Mouse (Mus musculus): ENCODE data around the gene Prkar2b. TPM values are rescaled to one million over a fixed set of nuclear protein-coding genes. Genes with fewer than 3 reads are reported as not detected.

The Prkar2b gene
- polyA plus RNA-seq, 1 experiment = 8.9 TPM

- H3K27ac ChIP-seq (ENCODE audit: insufficient read depth, low read length) = no peak overlapping the region
- H3K4me1 ChIP-seq (ENCODE audit: control insufficient read depth, insufficient read depth, low read length) = no peaks in the 10 kb centered on the region
- no peak overlapping the region for H3K9ac ChIP-seq (ENCODE audit: low read depth, poor library complexity, severe bottlenecking)
- TF ChIP-seq EP300 (IDR thresholded peaks at IDR 0.05; ENCODE audit: insufficient read depth, low read depth, low read length) = no peak
- no peak for TF ChIP-seq POLR2A (IDR thresholded peaks at IDR 0.05; ENCODE audit: insufficient read depth, low read length)
- no peak for TF ChIP-seq CTCF (IDR thresholded peaks at IDR 0.05; ENCODE audit: low read depth, low read length)
- no peaks in the 10 kb centered on the region for H3K27me3 ChIP-seq (ENCODE audit: control insufficient read depth, insufficient read depth, low read length, poor library complexity, severe bottlenecking)
- H3K4me3 ChIP-seq (ENCODE audit: low read depth, low read length) = peak overlapping the region; percentile 33
- no peaks in the 10 kb centered on the region for H3K9me3 ChIP-seq (replicated peaks; ENCODE audit: control insufficient read depth, insufficient read depth, low read length, poor library complexity, severe bottlenecking)
- no peaks in the 10 kb centered on the region for H3K36me3 ChIP-seq (ENCODE audit: control insufficient read depth, insufficient read depth, low read length, poor library complexity, severe bottlenecking)
Observed at GRCm38 (mm10) chr12:32009267-32009984, 51.7 kb downstream of the Prkar2b start.

- no peaks in the 10 kb centered on the region for H3K27me3 ChIP-seq (ENCODE audit: control insufficient read depth, insufficient read depth, low read length, poor library complexity, severe bottlenecking)
- no peaks in the 10 kb centered on the region for H3K9me3 ChIP-seq (replicated peaks; ENCODE audit: control insufficient read depth, insufficient read depth, low read length, poor library complexity, severe bottlenecking)
- no peak for TF ChIP-seq POLR2A (IDR thresholded peaks at IDR 0.05; ENCODE audit: insufficient read depth, low read length)
- no peak for TF ChIP-seq EP300 (IDR thresholded peaks at IDR 0.05; ENCODE audit: insufficient read depth, low read depth, low read length)
- TF ChIP-seq CTCF (IDR thresholded peaks at IDR 0.05; ENCODE audit: low read depth, low read length) = no peak
- no peaks in the 10 kb centered on the region for H3K4me1 ChIP-seq (ENCODE audit: control insufficient read depth, insufficient read depth, low read length)
- H3K4me3 ChIP-seq (ENCODE audit: low read depth, low read length) = no peak overlapping the region
- H3K36me3 ChIP-seq (ENCODE audit: control insufficient read depth, insufficient read depth, low read length, poor library complexity, severe bottlenecking) = no peaks in the 10 kb centered on the region
- no peak overlapping the region for H3K27ac ChIP-seq (ENCODE audit: insufficient read depth, low read length)
- no peak overlapping the region for H3K9ac ChIP-seq (ENCODE audit: low read depth, poor library complexity, severe bottlenecking)
Observed at GRCm38 (mm10) chr12:32008728-32009127, 52.4 kb downstream of the Prkar2b start.

GRCm38 (mm10) chr12:32007646-32008045, 53.5 kb downstream of the Prkar2b start:
- Histone ChIP-seq H3K27ac (ENCODE audit: insufficient read depth, low read length) (no peak overlapping the region), H3K36me3 (ENCODE audit: control insufficient read depth, insufficient read depth, low read length, poor library complexity, severe bottlenecking) (no peaks in the 10 kb centered on the region), H3K4me1 (ENCODE audit: control insufficient read depth, insufficient read depth, low read length) (no peaks in the 10 kb centered on the region), H3K27me3 (ENCODE audit: control insufficient read depth, insufficient read depth, low read length, poor library complexity, severe bottlenecking) (no peaks in the 10 kb centered on the region), H3K9ac (ENCODE audit: low read depth, poor library complexity, severe bottlenecking) (no peak overlapping the region), H3K9me3 (replicated peaks; ENCODE audit: control insufficient read depth, insufficient read depth, low read length, poor library complexity, severe bottlenecking) (no peaks in the 10 kb centered on the region), H3K4me3 (ENCODE audit: low read depth, low read length) (no peak overlapping the region)
- TF ChIP-seq EP300 (IDR thresholded peaks at IDR 0.05; ENCODE audit: insufficient read depth, low read depth, low read length) = no peak
- TF ChIP-seq POLR2A (IDR thresholded peaks at IDR 0.05; ENCODE audit: insufficient read depth, low read length) = no peak
- TF ChIP-seq CTCF (IDR thresholded peaks at IDR 0.05; ENCODE audit: low read depth, low read length) = no peak

- no peaks in the 10 kb centered on the region for H3K27me3 ChIP-seq (ENCODE audit: control insufficient read depth, insufficient read depth, low read length, poor library complexity, severe bottlenecking)
- H3K4me1 ChIP-seq (ENCODE audit: control insufficient read depth, insufficient read depth, low read length) = no peaks in the 10 kb centered on the region
- H3K4me3 ChIP-seq (ENCODE audit: low read depth, low read length) = no peak overlapping the region
- no peak for TF ChIP-seq POLR2A (IDR thresholded peaks at IDR 0.05; ENCODE audit: insufficient read depth, low read length)
- no peak for TF ChIP-seq CTCF (IDR thresholded peaks at IDR 0.05; ENCODE audit: low read depth, low read length)
- no peak for TF ChIP-seq EP300 (IDR thresholded peaks at IDR 0.05; ENCODE audit: insufficient read depth, low read depth, low read length)
- H3K9me3 ChIP-seq (replicated peaks; ENCODE audit: control insufficient read depth, insufficient read depth, low read length, poor library complexity, severe bottlenecking) = no peaks in the 10 kb centered on the region
- no peak overlapping the region for H3K9ac ChIP-seq (ENCODE audit: low read depth, poor library complexity, severe bottlenecking)
- H3K36me3 ChIP-seq (ENCODE audit: control insufficient read depth, insufficient read depth, low read length, poor library complexity, severe bottlenecking) = no peaks in the 10 kb centered on the region
- H3K27ac ChIP-seq (ENCODE audit: insufficient read depth, low read length) = no peak overlapping the region
Observed at GRCm38 (mm10) chr12:32007040-32007439, 54.1 kb downstream of the Prkar2b start.

GRCm38 (mm10) chr12:32006391-32006929, 54.6 kb downstream of the Prkar2b start:
- no peaks in the 10 kb centered on the region for H3K27me3 ChIP-seq (ENCODE audit: control insufficient read depth, insufficient read depth, low read length, poor library complexity, severe bottlenecking)
- H3K4me3 ChIP-seq (ENCODE audit: low read depth, low read length) = no peak overlapping the region
- TF ChIP-seq EP300 (IDR thresholded peaks at IDR 0.05; ENCODE audit: insufficient read depth, low read depth, low read length) (no peak), CTCF (IDR thresholded peaks at IDR 0.05; ENCODE audit: low read depth, low read length) (no peak), POLR2A (IDR thresholded peaks at IDR 0.05; ENCODE audit: insufficient read depth, low read length) (no peak)
- no peaks in the 10 kb centered on the region for H3K4me1 ChIP-seq (ENCODE audit: control insufficient read depth, insufficient read depth, low read length)
- H3K27ac ChIP-seq (ENCODE audit: insufficient read depth, low read length) = no peak overlapping the region
- H3K9me3 ChIP-seq (replicated peaks; ENCODE audit: control insufficient read depth, insufficient read depth, low read length, poor library complexity, severe bottlenecking) = no peaks in the 10 kb centered on the region
- H3K9ac ChIP-seq (ENCODE audit: low read depth, poor library complexity, severe bottlenecking) = no peak overlapping the region
- no peaks in the 10 kb centered on the region for H3K36me3 ChIP-seq (ENCODE audit: control insufficient read depth, insufficient read depth, low read length, poor library complexity, severe bottlenecking)

GRCm38 (mm10) chr12:32000464-32000863, 60.6 kb downstream of the Prkar2b start:
- no peaks in the 10 kb centered on the region for H3K4me1 ChIP-seq (ENCODE audit: control insufficient read depth, insufficient read depth, low read length)
- H3K4me3 ChIP-seq (ENCODE audit: low read depth, low read length) = no peak overlapping the region
- H3K9me3 ChIP-seq (replicated peaks; ENCODE audit: control insufficient read depth, insufficient read depth, low read length, poor library complexity, severe bottlenecking) = no peaks in the 10 kb centered on the region
- no peaks in the 10 kb centered on the region for H3K27me3 ChIP-seq (ENCODE audit: control insufficient read depth, insufficient read depth, low read length, poor library complexity, severe bottlenecking)
- no peak overlapping the region for H3K27ac ChIP-seq (ENCODE audit: insufficient read depth, low read length)
- TF ChIP-seq POLR2A (IDR thresholded peaks at IDR 0.05; ENCODE audit: insufficient read depth, low read length) (no peak), CTCF (IDR thresholded peaks at IDR 0.05; ENCODE audit: low read depth, low read length) (no peak), EP300 (IDR thresholded peaks at IDR 0.05; ENCODE audit: insufficient read depth, low read depth, low read length) (no peak)
- H3K36me3 ChIP-seq (ENCODE audit: control insufficient read depth, insufficient read depth, low read length, poor library complexity, severe bottlenecking) = no peaks in the 10 kb centered on the region
- H3K9ac ChIP-seq (ENCODE audit: low read depth, poor library complexity, severe bottlenecking) = no peak overlapping the region

All from ES-Bruce4 (cell line).